Mouse (Mus musculus) heart, embryonic 10.5 days (tissue): ENCODE results near the gene Gsta1. TPM values are rescaled to one million over a fixed set of nuclear protein-coding genes. Genes with fewer than 3 reads are reported as not detected.
A peak's percentile ranks its signal among the peaks of the same experiment; 100 is the strongest.
"Not testable (repeated sequence)": the region's sequence is repeated elsewhere in the genome, so short reads cannot be mapped to it uniquely, and the experiment has no call there.

Experiments
- DNase-seq: peaks from one replicate; pipeline ENCODE4 v3.0.0-alpha.2; 2017; ENCODE audit warnings: low spot score
- H3K27ac ChIP-seq: fragments of 300-500 bp; sonication (generic); 2 replicates; pipeline ENCODE4 v1.5.1; 2016; ENCODE audit warnings: mild to moderate bottlenecking
- H3K27me3 ChIP-seq: fragments of 300-500 bp; sonication (generic); 2 replicates; pipeline ENCODE4 v1.6.1; 2016; ENCODE audit warnings: mild to moderate bottlenecking; ENCODE audit not compliant: poor library complexity, insufficient read depth, severe bottlenecking
- H3K36me3 ChIP-seq: fragments of 300-500 bp; sonication (generic); 2 replicates; pipeline ENCODE4 v1.6.1; 2016; ENCODE audit warnings: mild to moderate bottlenecking, moderate library complexity
- H3K4me1 ChIP-seq: fragments of 300-500 bp; sonication (generic); 2 replicates; pipeline ENCODE4 v1.6.1; 2016; ENCODE audit warnings: mild to moderate bottlenecking
- H3K4me3 ChIP-seq: fragments of 300-500 bp; sonication (generic); 2 replicates; pipeline ENCODE4 v1.5.1; 2016; ENCODE audit warnings: mild to moderate bottlenecking, moderate library complexity
- H3K9me3 ChIP-seq: fragments of 300-500 bp; sonication (generic); 2 replicates; pipeline ENCODE4 v1.6.1; 2016; ENCODE audit warnings: mild to moderate bottlenecking, moderate library complexity
- WGBS: fragments of 180-500 bp; shearing (Covaris S2); methylation state at CpG from one replicate; pipeline ENCODE4 v1.1.7; 2016; 5-methylcytosine and 5-hydroxymethylcytosine counted together
- polyA plus RNA-seq: library from polyadenylated mRNA; unstranded; fragments of >200 nt; fragmentation: Nextera tagmentation; extraction: Ambion mirVana; gene quantifications from 2 replicates; pipeline ENCODE4 v1.2.1, GENCODE M21; 2016

Gene Gsta1
- polyA plus RNA-seq, 1 experiment from 2014 or later, result not detected

- 88% methylated on average over 3 of the region's 3 CpGs for WGBS
- peaks cover 27% of the 10 kb centered on the region for H3K36me3 ChIP-seq
- peak; percentile 51 for DNase-seq
- H3K27ac ChIP-seq, result no peak overlapping the region; the same call in 1 of the 2 replicates
- no peak overlapping the region for H3K4me3 ChIP-seq
- no peaks in the 10 kb centered on the region for H3K27me3 ChIP-seq
- H3K4me1 ChIP-seq, result peaks cover 18% of the 10 kb centered on the region
- H3K9me3 ChIP-seq, result no peaks in the 10 kb centered on the region
Observed at GRCm38 (mm10) chr9:78211521-78211920, 18.9 kb upstream of the Gsta1 start.

GRCm38 (mm10) chr9:78212341-78213049 lies 18.0 kb upstream of the Gsta1 start:
- Histone ChIP-seq H3K27ac (peak overlapping the region; percentile 47), H3K9me3 (no peaks in the 10 kb centered on the region), H3K27me3 (no peaks in the 10 kb centered on the region), H3K4me3 (no peak overlapping the region), H3K4me1 (peaks cover 18% of the 10 kb centered on the region), H3K36me3 (peaks cover 27% of the 10 kb centered on the region)
- WGBS, result 36% methylated on average over 7 of the region's 7 CpGs
- DNase-seq, result peak; percentile 85

- 71% methylated on average over 4 of the region's 4 CpGs for WGBS
- no peaks in the 10 kb centered on the region for H3K27me3 ChIP-seq
- H3K4me1 ChIP-seq, result peaks cover 15% of the 10 kb centered on the region
- no peak overlapping the region for H3K4me3 ChIP-seq
- no peaks in the 10 kb centered on the region for H3K9me3 ChIP-seq
- no peak overlapping the region for H3K27ac ChIP-seq
- no peak for DNase-seq
- H3K36me3 ChIP-seq, result no peaks in the 10 kb centered on the region
Observed at GRCm38 (mm10) chr9:78217074-78217473, 13.4 kb upstream of the Gsta1 start.

- no peaks in the 10 kb centered on the region for H3K27me3 ChIP-seq
- H3K4me3 ChIP-seq, result no peak overlapping the region
- no peaks in the 10 kb centered on the region for H3K36me3 ChIP-seq
- 60% methylated on average over 8 of the region's 8 CpGs for WGBS
- H3K9me3 ChIP-seq, result no peaks in the 10 kb centered on the region
- H3K27ac ChIP-seq, result no peak overlapping the region
- no peak for DNase-seq
- peaks cover 11% of the 10 kb centered on the region; the same call in 1 of the 2 replicates for H3K4me1 ChIP-seq
Observed at GRCm38 (mm10) chr9:78222616-78223015, 7.8 kb upstream of the Gsta1 start.

- no peaks in the 10 kb centered on the region for H3K36me3 ChIP-seq
- no peak for DNase-seq
- H3K27me3 ChIP-seq, result no peaks in the 10 kb centered on the region
- 73% methylated on average over 10 of the region's 10 CpGs for WGBS
- H3K27ac ChIP-seq, result no peak overlapping the region
- H3K4me3 ChIP-seq, result no peak overlapping the region
- no peaks in the 10 kb centered on the region for H3K9me3 ChIP-seq
- peaks cover 11% of the 10 kb centered on the region; the same call in 1 of the 2 replicates for H3K4me1 ChIP-seq
Observed at GRCm38 (mm10) chr9:78223221-78223902, 7.1 kb upstream of the Gsta1 start.

- no peak for DNase-seq
- Histone ChIP-seq H3K9me3 (no peaks in the 10 kb centered on the region), H3K36me3 (no peaks in the 10 kb centered on the region), H3K27ac (no peak overlapping the region), H3K4me3 (no peak overlapping the region), H3K4me1 (peaks cover 11% of the 10 kb centered on the region; the same call in 1 of the 2 replicates), H3K27me3 (no peaks in the 10 kb centered on the region)
- WGBS, result 88% methylated on average over 2 of the region's 2 CpGs
Observed at GRCm38 (mm10) chr9:78224418-78224817, 6.0 kb upstream of the Gsta1 start.

GRCm38 (mm10) chr9:78225304-78225703 lies 5.2 kb upstream of the Gsta1 start:
- H3K9me3 ChIP-seq, result no peaks in the 10 kb centered on the region
- peaks cover 11% of the 10 kb centered on the region; the same call in 1 of the 2 replicates for H3K4me1 ChIP-seq
- peak overlapping the region; percentile 44; the same call in 1 of the 2 replicates for H3K27ac ChIP-seq
- no peaks in the 10 kb centered on the region for H3K27me3 ChIP-seq
- DNase-seq, result no peak
- no peak overlapping the region for H3K4me3 ChIP-seq
- H3K36me3 ChIP-seq, result no peaks in the 10 kb centered on the region
- WGBS, result 64% methylated on average over 11 of the region's 11 CpGs

GRCm38 (mm10) chr9:78228122-78228521 lies 2.3 kb upstream of the Gsta1 start:
- Histone ChIP-seq H3K4me1 (peaks cover 6% of the 10 kb centered on the region; the same call in 1 of the 2 replicates), H3K27ac (no peak overlapping the region), H3K9me3 (no peaks in the 10 kb centered on the region), H3K36me3 (no peaks in the 10 kb centered on the region), H3K27me3 (no peaks in the 10 kb centered on the region), H3K4me3 (no peak overlapping the region)
- WGBS, result 92% methylated on average over 2 of the region's 2 CpGs
- no peak for DNase-seq

GRCm38 (mm10) chr9:78229658-78230057 lies 798 bp upstream of the Gsta1 start:
- DNase-seq, H3K27me3 ChIP-seq, H3K4me1 ChIP-seq, H3K4me3 ChIP-seq, H3K9me3 ChIP-seq, H3K36me3 ChIP-seq, H3K27ac ChIP-seq: not testable (repeated sequence)
- WGBS, result 68% methylated on average over 3 of the region's 3 CpGs

GRCm38 (mm10) chr9:78233121-78233695 lies 2.8 kb downstream of the Gsta1 start:
- H3K4me3 ChIP-seq, DNase-seq, H3K9me3 ChIP-seq, H3K27ac ChIP-seq, H3K27me3 ChIP-seq, H3K4me1 ChIP-seq, H3K36me3 ChIP-seq: not testable (repeated sequence)
- WGBS, result no CpG with 5 or more reads among the region's 10 CpGs

- not testable (repeated sequence) for H3K27ac ChIP-seq, H3K27me3 ChIP-seq, DNase-seq, H3K9me3 ChIP-seq, H3K4me1 ChIP-seq, H3K4me3 ChIP-seq, H3K36me3 ChIP-seq
- 75% methylated on average over 4 of the region's 4 CpGs for WGBS
Observed at GRCm38 (mm10) chr9:78255683-78256470, 25.4 kb downstream of the Gsta1 start.

GRCm38 (mm10) chr9:78256914-78257313 lies 26.5 kb downstream of the Gsta1 start, which contains the start of gene Gm3776:
Gm3776 (plus strand) TSS chr9:78257129.
- H3K27me3 ChIP-seq, H3K27ac ChIP-seq, H3K4me3 ChIP-seq, DNase-seq, H3K4me1 ChIP-seq, H3K36me3 ChIP-seq, H3K9me3 ChIP-seq: not testable (repeated sequence)
- 70% methylated on average over 2 of the region's 3 CpGs for WGBS
